Mouse (Mus musculus) 3134 (cell line): ENCODE results near the gene Hnrnpa0.
A peak's percentile ranks its signal among the peaks of the same experiment; 100 is the strongest.
"Not testable (repeated sequence)": the region's sequence is repeated elsewhere in the genome, so short reads cannot be mapped to it uniquely, and the experiment has no call there.

Source experiments
- DNase-seq: peaks from one replicate; pipeline ENCODE4 v3.0.0-alpha.2; 2011; ENCODE audit warnings: low spot score; ENCODE audit not compliant: insufficient read length; ENCODE audit errors: extremely low read depth

Gene Hnrnpa0

DNA sequence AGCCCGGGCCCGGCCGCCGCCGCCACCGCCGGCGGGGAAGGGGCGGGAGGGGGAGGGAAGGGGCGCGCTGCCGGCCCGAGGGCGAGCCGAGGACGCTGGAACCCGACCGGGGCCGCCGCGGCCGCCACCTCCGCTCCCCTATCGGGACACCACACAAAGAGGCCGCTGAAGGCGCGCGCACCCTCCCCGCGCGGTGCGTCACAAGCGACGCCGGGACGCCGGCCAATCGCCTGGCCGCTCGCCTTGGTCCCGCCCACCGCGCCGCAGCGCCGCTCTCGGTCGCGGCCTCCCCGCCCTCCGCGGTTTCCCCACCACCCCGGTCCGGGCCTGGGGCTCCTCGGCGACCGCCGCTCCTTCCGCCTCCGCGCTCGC, at the start of gene Hnrnpa0:
Gene Hnrnpa0 (minus strand): TSS at position 161 of the 372 bp plus-strand sequence.
- DNase-seq = peak; percentile 84

DNA sequence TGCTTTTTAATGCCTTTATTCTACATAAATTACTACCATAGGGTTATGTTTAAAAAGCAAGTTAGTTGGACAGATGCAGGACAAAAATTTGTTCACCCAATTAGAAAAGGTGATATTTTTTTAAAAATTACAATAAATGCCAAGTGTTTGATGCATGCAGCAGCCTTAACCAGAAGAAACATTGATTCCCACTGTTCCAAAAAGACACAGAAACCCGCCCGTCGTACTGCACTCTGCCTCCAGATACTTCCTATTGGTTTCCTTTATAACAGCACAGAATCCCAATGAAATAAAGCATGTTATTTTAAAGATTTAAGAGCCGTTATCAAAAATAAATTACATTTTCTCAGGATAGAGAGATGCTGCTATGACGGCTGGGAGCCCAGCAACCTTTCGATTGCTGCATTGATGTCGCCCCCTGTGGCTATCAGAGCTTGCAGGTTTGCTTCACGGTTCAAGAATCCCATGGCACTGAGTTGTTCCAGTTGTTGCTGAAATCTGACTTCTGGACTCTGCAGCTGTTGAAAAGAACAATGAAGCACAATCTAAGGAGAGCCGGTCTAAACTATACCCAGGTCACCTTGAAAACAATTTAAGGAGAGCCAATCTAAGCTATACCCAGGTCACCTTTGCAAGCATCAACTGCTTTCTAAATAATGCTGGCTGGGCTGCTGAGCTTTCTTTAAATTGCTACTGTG, 49.3 kb upstream of the Hnrnpa0 start:
- DNase-seq = no peak

DNA sequence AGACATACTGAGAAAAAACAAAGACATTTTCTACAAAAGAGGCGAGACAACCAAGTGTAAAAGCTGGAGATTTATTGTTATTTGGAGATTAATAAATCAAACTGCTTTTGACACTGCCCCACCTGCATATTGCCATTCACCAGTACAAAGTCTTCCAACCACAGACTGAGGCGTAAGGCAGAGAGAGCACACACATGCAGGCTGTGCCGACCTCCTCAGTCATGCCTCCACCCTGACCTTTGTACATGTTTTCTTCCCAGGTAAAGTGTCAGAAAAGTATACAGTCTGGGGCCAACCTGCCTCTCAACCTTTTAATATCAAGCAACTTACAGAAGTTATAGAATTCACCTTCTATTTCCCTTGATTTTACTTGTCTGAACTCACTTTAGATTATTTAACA, 47.7 kb upstream of the Hnrnpa0 start:
- no peak for DNase-seq

DNA sequence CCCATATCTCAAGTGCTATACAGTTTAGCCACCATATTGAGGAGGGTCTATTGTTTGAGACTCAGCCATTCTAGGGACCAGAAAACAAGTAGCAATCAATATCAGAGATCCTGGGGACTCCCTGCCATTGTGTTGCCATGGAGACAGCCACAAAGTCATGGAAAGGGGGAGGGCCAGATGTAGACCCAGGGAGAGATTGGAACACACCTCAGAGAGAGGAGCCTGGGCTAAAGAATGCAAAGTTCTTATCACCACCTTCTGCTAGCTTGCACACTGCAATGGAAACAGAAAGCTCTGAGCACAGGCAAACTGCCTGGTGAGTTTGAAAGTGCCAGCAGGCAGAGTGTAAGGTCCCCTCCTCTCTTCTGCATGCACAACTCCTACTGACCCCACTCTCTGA, 39.8 kb upstream of the Hnrnpa0 start:
- DNase-seq = no peak

DNA sequence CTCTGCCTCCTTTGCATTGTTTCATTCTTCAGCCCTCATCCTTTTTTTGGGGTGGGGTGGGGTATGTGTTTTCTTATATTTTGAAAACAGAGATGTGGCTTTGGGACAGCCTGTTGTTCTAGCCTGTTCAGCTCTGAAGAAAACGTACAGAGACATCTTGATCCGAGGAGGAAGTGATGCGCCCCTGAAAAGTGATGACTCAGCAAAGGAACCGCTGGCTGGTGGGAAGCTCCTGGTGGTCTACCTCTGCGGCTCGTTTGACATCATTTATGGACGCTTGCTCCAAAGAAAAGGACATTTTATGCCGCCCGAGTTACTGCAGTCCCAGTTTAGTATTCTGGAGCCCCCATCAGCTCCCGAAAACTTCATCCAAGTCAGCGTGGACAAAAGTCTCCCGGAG, 35.0 kb upstream of the Hnrnpa0 start:
- DNase-seq = no peak

DNA sequence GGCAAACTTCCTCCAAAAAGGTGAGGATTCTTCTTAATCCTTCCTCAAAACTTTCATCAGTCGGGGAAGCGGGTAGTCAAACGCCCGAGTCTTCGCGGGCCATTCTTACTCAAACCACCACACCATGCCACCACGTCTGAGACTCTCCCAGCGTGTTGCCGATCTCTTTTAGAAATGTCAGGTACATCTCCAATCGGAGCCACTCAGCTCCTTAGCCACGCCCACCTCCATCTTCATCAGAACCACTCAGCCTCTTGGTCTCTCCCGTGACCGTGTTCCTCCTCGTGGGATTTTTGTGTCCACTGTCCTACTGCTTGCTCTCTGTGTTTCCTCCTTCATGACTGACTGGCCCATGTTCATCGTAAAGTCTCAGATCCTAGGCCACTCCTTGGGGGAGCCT, 32.4 kb upstream of the Hnrnpa0 start:
- DNase-seq = no peak

DNA sequence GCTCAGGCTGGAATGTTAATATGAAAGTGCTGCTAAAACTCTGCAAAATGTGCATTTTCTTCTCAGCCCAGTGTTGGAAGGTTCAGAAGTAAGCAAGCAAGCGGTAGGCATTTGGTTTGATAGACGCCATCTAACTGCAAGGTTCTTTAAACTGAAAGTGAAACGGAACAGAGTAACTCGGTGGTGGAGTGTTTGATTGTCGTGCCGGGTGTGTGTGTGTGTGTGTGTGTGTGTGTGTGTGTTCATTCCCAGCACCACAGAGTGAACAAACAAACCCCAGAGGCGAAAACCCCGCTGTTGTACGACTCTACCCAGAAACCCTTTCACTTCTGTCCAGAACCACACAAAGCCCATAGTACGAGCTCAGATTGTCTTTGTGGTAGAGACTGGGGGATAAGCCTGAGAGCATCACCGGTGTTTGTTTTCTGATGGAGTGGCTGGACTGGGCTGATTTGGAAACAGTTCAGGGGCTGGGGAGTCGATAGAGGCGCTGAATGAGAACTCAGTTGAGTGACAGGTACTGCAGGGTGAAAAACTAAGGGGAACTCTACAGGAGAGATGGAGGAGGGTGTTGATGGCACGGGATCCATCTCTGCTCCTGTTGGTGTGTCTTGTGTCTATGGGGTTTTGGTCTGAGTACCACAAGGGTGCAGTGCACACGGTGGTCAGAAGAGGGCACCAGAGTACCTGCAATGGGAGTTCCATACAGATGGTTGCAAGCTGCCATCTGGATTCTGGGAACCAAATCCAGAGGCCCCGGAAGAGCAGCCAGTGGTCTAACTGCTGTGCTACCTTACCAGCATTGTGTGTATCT, 29.9 kb upstream of the Hnrnpa0 start:
- peak; percentile 61 for DNase-seq

DNA sequence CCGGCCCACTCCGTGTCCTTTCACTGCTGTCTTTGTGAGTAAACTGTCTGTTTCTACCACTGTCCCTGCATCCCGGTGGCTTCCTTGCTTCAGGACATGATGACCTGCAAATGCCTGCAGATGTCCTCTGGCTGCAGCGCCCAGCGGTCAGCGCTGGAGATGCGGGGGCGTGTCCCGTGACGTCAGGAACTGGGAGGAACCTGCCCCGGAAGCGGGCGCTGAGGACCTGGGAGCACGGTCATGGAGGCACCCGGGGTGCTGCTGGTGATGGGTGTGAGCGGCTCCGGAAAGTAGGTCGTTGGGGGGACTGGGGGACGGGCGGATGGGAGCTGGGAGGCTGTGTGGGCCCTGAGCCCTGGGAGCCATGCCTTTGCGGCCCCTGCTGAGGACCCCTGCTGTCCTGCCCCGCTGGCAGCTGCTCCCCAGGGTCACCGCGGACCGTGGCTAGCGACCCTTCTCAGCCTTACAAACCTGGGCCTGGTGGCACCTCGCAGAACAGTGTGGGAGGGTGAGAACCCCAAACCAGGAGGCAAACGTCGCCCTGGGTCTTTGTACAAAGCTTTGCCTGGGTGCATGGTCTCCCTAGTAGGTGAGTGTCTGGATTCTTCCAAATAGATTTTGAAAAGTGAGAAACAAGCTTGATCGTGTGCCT, 29.2 kb upstream of the Hnrnpa0 start, which contains the start of gene Idnk:
Gene Idnk (plus strand): TSS at position 203 of the 652 bp plus-strand sequence.
- peak; percentile 90 for DNase-seq

DNA sequence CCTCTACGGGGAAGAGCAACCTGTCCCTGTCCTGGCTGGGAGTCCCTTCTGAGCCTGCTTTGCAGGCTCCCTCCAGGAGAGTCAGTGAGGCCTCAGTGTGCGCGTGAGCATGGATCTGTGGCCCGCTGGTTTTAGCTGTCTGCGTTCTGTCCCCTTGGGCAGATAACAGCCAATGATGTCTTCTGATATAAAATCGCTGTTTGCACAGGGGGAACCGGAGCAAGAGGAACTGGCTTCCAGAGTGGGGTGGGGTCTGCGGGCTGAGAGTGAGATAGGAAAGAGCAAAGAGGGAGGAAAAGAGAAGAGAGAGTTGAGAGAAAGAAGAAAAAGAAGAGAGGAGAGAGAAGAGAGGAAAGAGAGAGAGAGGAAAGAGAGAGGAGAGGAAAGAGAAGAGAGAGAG, 28.7 kb upstream of the Hnrnpa0 start:
- DNase-seq = no peak

DNA sequence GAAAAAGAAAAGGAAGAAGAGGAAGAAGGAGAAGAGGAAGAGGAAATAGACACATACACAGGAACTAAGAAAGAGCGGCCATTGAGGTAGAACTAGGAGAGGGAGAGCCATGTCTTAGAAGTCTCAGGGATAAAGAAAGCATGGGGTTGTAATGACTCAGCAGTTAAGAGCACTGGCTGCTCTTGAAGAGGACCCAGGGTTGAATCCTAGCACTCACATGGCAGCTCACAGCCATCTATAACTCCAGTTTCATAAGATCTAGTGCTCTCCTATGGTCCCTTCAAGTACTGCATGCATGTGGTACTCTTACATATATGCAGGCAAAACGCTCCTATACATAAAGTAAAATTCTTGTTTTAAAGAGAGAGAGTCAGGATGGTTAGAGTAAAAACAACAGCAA, 27.7 kb upstream of the Hnrnpa0 start:
- no peak for DNase-seq

DNA sequence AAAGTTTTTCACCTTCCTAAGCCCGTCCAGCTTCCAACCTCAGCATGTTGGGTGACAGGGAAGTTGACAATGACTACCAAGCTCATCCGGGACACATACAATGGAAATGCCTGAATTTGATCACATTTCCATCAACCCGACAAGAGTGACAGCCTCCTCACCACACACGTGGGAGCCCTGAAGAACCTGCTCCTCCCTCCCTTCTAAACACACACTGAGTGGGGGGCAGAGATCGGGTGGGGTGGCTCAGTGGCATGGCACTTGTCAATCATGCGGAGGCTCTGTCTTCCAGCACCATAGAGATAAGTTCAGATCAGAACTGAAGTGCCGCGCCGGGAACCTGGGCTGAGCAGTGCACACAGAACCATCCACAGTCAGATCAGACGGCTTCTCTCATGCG, 22.1 kb upstream of the Hnrnpa0 start:
- DNase-seq = no peak

DNA sequence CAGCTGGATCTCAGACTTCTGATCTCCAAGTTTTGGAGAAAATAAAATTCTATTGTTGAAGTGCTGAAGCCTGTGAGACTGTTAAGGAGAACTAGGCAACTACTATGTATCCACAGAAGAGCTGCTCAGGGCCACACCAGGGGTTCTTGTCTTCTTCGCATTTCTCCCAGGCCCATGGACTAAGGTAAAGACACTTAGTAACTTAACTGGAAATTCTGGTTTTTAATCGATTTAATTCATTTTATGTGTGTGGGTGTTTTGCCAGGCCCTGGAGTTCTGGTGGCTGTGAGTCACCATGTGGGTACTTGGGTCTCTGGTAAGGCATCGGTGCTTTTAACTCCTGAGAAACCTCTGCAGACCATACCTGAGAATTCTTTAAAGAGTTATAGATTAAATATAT, 21.3 kb upstream of the Hnrnpa0 start:
- no peak for DNase-seq

DNA sequence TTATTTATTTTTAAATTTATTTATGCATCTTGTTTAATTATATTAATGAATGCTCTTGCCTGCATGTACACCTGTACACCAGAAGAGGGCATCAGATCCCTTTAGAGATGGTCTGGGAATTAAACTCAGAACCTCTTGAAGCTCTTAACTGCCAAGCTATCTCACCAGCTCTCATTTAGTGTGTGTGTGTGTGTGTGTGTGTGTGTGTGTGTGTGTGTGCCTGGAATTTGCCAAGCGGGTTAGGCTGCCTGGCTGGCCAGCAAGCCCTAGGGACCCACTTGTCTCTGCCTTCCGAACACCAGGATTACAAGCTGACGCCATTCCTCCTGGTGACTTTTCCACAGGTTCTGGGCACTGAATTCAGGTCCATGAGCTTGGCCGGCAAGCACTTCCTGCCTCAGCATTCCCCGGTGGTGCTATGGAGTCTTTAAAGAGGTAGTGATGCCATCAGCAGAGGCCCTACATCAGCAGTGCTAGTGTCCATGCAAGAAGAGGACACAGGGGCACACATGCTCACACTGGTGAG, 20.7 kb upstream of the Hnrnpa0 start:
- DNase-seq = no peak

DNA sequence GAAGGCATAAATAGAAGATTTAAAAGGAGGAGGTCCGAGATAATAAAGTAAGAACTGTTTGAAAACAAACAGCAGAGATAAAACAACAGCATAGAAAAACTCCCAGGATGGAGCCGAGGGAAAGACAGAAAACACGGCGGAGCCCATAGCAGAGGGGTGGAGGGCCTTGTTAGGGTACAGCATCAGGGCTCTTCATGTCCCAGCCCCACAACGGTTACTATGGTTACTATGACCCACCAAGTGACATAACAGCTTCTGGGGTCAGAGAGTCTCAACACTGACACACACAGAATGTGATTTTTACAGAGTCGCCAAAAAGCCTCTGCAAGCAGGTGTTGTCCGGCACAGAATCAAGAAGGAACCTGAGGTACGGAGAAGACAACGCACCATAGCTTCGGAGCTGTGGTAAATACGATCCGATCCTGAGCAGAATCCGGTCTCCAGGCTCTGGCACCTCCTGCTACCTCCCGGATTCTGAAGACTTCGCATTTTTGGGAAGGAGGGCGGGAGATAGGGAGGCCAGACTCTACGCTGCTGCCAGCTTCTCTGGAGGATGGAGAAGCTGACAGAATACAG, 20.0 kb upstream of the Hnrnpa0 start:
- no peak for DNase-seq

DNA sequence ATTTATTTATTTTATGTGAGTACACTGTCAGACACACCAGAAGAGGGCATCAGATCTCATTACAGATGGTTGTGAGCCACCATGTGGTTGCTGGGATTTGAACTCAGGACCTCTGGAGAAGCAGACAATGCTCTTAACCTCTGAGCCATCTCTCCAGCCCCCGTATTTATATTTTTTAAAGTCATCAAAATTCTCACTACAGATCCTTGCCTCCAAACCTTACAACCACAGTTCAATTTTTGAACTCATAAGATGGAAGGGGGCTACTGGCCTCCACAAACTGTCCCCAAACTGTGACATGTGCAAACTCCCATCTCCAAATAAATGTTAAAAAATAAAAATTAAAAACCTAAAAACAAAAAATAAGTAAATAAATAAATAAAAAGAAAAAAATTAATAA, 19.4 kb upstream of the Hnrnpa0 start:
- no peak for DNase-seq

DNA sequence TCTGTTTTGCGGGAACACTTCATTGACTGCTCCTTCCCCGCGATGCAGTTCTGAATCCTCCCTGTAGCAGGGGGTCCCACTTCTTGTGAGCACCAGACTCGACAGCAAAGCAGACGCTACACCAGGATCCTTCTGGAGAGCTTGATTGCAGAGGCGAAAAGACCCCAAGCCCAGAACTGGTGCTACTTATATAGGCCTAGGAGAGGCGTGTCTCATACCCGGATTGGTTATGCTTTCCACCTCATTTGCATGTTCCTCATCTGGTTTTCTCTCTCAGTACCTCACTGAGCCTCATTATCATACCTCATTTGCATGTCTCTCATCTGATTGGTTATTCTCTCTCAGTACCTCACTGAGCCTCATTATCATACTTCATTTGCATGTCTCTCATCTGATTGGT, 18.2 kb upstream of the Hnrnpa0 start:
- DNase-seq = not testable (repeated sequence)

DNA sequence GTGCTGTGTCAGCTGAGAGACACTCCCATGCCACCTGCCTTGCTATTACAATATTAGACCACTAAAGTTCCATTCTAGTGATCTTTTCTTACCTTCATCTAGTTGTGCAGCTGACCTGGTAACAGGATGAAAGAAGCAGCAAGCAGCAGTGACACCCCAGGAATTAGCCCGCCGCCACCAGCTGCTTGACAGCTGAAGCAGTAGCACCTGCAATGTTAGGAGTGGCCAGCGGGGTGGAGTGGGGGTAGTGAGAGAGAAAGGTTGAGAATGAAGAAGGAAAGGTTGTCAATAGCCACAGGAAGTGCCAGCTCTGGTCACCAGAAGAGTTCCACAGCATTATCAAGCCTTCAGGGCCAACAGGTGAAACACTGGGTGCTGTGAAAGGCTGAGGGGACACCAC, 3.3 kb upstream of the Hnrnpa0 start:
- DNase-seq = no peak

DNA sequence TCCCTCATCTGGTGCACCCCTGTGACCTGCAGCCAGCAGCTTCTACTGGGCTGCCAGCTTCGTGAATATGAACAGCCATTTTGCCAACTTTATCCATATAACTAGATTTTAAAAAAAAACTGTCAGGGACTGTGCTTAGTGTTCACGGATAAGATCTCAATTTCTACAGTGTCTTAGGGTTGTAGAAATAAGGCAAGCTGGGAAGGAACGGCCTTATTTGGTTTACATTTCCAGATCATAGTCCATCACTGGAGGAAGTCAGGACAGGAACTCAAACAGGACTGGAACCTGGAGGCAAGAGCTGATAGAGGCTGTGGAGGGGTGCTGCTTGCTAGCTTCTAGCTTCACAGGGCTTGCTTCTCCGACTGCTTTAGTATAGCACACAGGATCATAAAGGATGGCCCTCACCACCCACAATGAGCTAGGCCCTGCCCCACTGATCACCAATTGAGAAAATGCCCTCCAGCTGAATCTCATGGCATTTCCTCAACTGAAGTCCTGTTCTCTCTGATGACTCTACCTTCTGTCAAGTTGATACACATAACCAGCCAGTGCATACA, 1.4 kb upstream of the Hnrnpa0 start:
- peak; percentile 24 for DNase-seq

DNA sequence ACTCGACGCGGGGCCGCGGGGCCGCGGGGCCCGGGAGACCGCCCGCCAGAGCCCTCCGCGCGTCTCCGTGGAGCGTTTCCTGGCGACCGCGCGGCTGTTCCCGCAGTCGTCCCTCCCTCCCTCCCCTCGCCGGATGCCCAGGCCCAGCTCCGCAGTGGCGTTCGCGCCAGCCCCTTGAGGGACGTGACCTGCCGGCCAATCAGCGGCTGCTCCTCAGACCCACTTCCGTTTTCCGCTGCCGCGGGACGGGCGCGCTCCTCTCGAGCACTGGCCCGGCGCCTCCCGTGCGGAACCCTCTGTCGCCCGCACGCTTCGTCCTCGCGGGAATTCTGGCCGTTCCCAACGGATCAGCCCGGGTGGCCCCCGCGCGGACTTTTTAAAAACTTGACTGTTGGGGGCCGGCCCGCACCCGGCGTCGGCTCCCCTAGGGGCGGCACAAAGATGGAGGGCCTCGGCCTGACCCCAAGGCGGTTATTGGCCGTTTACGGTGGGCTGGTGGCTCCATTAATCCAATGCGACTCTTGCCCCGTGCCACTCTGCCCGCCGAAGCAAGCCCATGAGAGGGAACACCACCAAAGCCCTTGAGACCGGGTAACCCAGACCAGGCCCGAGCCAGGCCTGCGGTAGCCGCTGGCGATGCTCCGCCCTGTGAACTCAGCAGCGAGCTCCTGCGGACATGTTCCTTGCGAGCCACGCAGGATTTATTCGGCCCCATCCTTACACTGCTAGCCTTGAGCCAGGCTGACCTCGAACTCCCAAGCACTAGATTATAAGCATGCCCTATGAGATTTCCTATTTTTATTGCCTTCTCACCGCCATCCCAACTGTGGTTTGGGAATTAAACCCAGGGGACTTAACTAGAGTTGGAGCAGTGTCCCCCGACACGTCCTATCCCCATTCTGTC, 664 bp upstream of the Hnrnpa0 start:
- peak; percentile 92 for DNase-seq
